Mouse (Mus musculus) limb, embryonic 14.5 days (tissue): ENCODE results near the gene Rnf6. TPM values are rescaled to one million over a fixed set of nuclear protein-coding genes. Genes with fewer than 3 reads are reported as not detected.
"Not testable (repeated sequence)": the region's sequence is repeated elsewhere in the genome, so short reads cannot be mapped to it uniquely, and the experiment has no call there.

Experiments used
- ATAC-seq: fragments of 200-750 bp; cut with Nextera tagmentation; 2 replicates; pipeline ENCODE4 v1.8.0; 2017; ENCODE audit warnings: low read depth, moderate number of reproducible peaks, moderate TSS enrichment; ENCODE audit not compliant: low FRiP score
- DNase-seq: peaks from one replicate; pipeline ENCODE4 v3.0.0-alpha.2; 2015; ENCODE audit warnings: low spot score
- H3K27ac ChIP-seq: fragments of 300-500 bp; sonication (generic); replicated peaks from 2 replicates; pipeline ENCODE4 v1.5.1; 2014; ENCODE audit warnings: low read depth, mild to moderate bottlenecking, low read length, moderate library complexity, mixed read lengths
- H3K27me3 ChIP-seq: fragments of 300-500 bp; sonication (generic); 2 replicates; pipeline ENCODE4 v1.6.1; 2014; ENCODE audit warnings: low read length, mixed read lengths; ENCODE audit not compliant: control insufficient read depth, insufficient read depth
- H3K36me3 ChIP-seq: fragments of 300-500 bp; sonication (generic); 2 replicates; pipeline ENCODE4 v1.6.1; 2014; ENCODE audit warnings: mild to moderate bottlenecking, low read length, moderate library complexity, mixed read lengths; ENCODE audit not compliant: control insufficient read depth, insufficient read depth
- H3K4me1 ChIP-seq: fragments of 300-500 bp; sonication (generic); 2 replicates; pipeline ENCODE4 v1.6.1; 2014; ENCODE audit warnings: antibody characterized with exemption, low read length, mixed read lengths; ENCODE audit not compliant: control insufficient read depth, insufficient read depth
- H3K4me2 ChIP-seq: fragments of 300-500 bp; sonication (generic); replicated peaks from 2 replicates; pipeline ENCODE4 v1.6.1; 2014; ENCODE audit warnings: low read depth, mild to moderate bottlenecking, low read length, moderate library complexity; ENCODE audit not compliant: severe bottlenecking
- H3K4me3 ChIP-seq: fragments of 300-500 bp; sonication (generic); replicated peaks from 2 replicates; pipeline ENCODE4 v1.5.1; 2014; ENCODE audit warnings: low read length
- H3K9ac ChIP-seq: fragments of 300-500 bp; sonication (generic); 2 replicates; pipeline ENCODE4 v1.6.1; 2014; ENCODE audit warnings: mild to moderate bottlenecking, low read depth, low read length, moderate library complexity; ENCODE audit not compliant: severe bottlenecking
- H3K9me3 ChIP-seq: fragments of 300-500 bp; sonication (generic); 2 replicates; pipeline ENCODE4 v1.6.1; 2016; ENCODE audit warnings: low read length; ENCODE audit not compliant: control insufficient read depth
- WGBS: fragments of 180-500 bp; shearing (Covaris S2); extraction: QIAGEN DNeasy Blood & Tissue Kit; methylation state at CpG from one replicate; pipeline ENCODE4 v1.1.7; 2014; 5-methylcytosine and 5-hydroxymethylcytosine counted together
- polyA plus RNA-seq, 2 experiments: library from polyadenylated mRNA; depleted of rRNA in 1 of 2; stranded (reverse) in 1 of 2; unstranded in 1 of 2; fragments of >200 nt; fragmentation: Nextera tagmentation in 1 of 2; extraction: Ambion mirVana in 1 of 2; gene quantifications; 2 replicates each; pipeline versions ENCODE4 v1.2.1 to v1.2.3; 2012 to 2014

Gene Rnf6
- polyA plus RNA-seq, 2 experiments, result 25.4 to 37.8 TPM

- not testable (repeated sequence) for H3K4me2 ChIP-seq, H3K27ac ChIP-seq, H3K9ac ChIP-seq, H3K4me3 ChIP-seq, ATAC-seq, H3K4me1 ChIP-seq, H3K36me3 ChIP-seq, DNase-seq, H3K27me3 ChIP-seq, H3K9me3 ChIP-seq
- WGBS, result 89% methylated on average over 3 of the region's 3 CpGs
Observed at GRCm38 (mm10) chr5:146160439-146160838, 60.9 kb downstream of the Rnf6 start, which contains the start of gene Gm5565. Gene Gm5565 (minus strand): TSS chr5:146160539.

Other genes starting within 250 kb of the Rnf6 start
- not detected in 2 replicates for gene Cyp3a25, start 211.9 kb downstream of the Rnf6 start, polyA plus RNA-seq (2012; rRNA removed)
- gene Cyp3a25, start 211.9 kb downstream of the Rnf6 start, polyA plus RNA-seq (2014; fragmentation: Nextera tagmentation; extraction: Ambion mirVana), result not detected in 2 replicates
- gene Cyp3a59, start 142.3 kb downstream of the Rnf6 start, polyA plus RNA-seq (2012; rRNA removed), result not detected in 2 replicates
- gene Cyp3a59, start 142.3 kb downstream of the Rnf6 start, polyA plus RNA-seq (2014; fragmentation: Nextera tagmentation; extraction: Ambion mirVana), result not detected in 2 replicates
- gene Gm5565, start 61.0 kb downstream of the Rnf6 start, polyA plus RNA-seq (2012; rRNA removed), result not detected in 2 replicates
- gene Gm5565, start 61.0 kb downstream of the Rnf6 start, polyA plus RNA-seq (2014; fragmentation: Nextera tagmentation; extraction: Ambion mirVana), result not detected in 2 replicates
- gene Gm6309, start 50.8 kb downstream of the Rnf6 start, polyA plus RNA-seq (2012; rRNA removed), result not detected in 2 replicates
- gene Gm6309, start 50.8 kb downstream of the Rnf6 start, polyA plus RNA-seq (2014; fragmentation: Nextera tagmentation; extraction: Ambion mirVana), result not detected in 2 replicates
- 0.38 and 0.68 TPM in 2 replicates for gene 1700001J03Rik, start 36.3 kb downstream of the Rnf6 start, polyA plus RNA-seq (2012; rRNA removed)
- not detected in 2 replicates for gene 1700001J03Rik, start 36.3 kb downstream of the Rnf6 start, polyA plus RNA-seq (2014; fragmentation: Nextera tagmentation; extraction: Ambion mirVana)
- gene Cdk8, start 9.7 kb upstream of the Rnf6 start, polyA plus RNA-seq (2012; rRNA removed), result 68.3 and 75.1 TPM in 2 replicates
- 27.1 and 28.0 TPM in 2 replicates for gene Cdk8, start 9.7 kb upstream of the Rnf6 start, polyA plus RNA-seq (2014; fragmentation: Nextera tagmentation; extraction: Ambion mirVana)
- gene Wasf3, start 163.4 kb upstream of the Rnf6 start, polyA plus RNA-seq (2012; rRNA removed), result 10.8 and 12.4 TPM in 2 replicates
- 1.4 and 2.2 TPM in 2 replicates for gene Wasf3, start 163.4 kb upstream of the Rnf6 start, polyA plus RNA-seq (2014; fragmentation: Nextera tagmentation; extraction: Ambion mirVana)